Mouse (Mus musculus): ENCODE measurements around the gene Cst13. TPM values are rescaled to one million over a fixed set of nuclear protein-coding genes. Genes with fewer than 3 reads are reported as not detected.

Gene Cst13
- polyA plus RNA-seq, 1 experiment from 2014 or later, result not detected

DNA sequence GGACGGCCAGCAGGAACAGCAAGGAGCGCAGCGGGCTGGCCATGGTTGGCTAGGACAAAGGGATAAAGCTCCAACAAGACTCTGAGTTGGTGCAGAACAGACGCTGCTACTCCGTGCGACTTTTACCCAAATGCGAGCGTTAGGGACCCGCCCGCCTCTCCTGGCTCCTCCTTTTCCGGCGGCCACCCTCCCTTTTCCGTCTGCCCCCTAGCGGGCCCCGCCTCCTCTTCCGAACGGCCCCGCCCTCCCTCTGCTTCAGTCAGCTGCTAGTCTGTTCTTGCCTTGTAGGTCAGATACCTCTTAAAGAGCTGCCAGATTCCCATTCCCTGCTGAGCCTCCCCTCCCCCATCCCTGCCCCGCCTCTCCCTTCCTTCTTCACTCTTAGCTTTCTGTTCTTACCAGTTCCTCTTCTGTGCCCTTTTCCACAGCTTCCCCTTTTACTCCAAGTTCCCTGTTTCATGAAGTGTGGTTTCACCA, 55.5 kb downstream of the Cst13 start, which contains the start of gene Cst3:
Cst3 (minus strand) TSS at position 358 of the 477 bp plus-strand sequence.
- WGBS, result 0% methylated on average over 19 of the region's 19 CpGs
- Histone ChIP-seq H3K4me1 (peaks cover 68% of the 10 kb centered on the region), H3K27me3 (replicated peaks) (no peaks in the 10 kb centered on the region), H3K9ac (peak within 1 kb of the TSS; percentile 94), H3K36me3 (peaks cover 22% of the 10 kb centered on the region), H3K9me3 (no peaks in the 10 kb centered on the region), H3K4me3 (peak within 1 kb of the TSS; percentile 80), H3K27ac (replicated peaks) (peak within 1 kb of the TSS; percentile 95), H3K4me2 (peak within 1 kb of the TSS; percentile 82)
- ATAC-seq (ENCODE audit: extremely low read depth, insufficient number of reproducible peaks, low FRiP score, low TSS enrichment), result peak; percentile 84

DNA sequence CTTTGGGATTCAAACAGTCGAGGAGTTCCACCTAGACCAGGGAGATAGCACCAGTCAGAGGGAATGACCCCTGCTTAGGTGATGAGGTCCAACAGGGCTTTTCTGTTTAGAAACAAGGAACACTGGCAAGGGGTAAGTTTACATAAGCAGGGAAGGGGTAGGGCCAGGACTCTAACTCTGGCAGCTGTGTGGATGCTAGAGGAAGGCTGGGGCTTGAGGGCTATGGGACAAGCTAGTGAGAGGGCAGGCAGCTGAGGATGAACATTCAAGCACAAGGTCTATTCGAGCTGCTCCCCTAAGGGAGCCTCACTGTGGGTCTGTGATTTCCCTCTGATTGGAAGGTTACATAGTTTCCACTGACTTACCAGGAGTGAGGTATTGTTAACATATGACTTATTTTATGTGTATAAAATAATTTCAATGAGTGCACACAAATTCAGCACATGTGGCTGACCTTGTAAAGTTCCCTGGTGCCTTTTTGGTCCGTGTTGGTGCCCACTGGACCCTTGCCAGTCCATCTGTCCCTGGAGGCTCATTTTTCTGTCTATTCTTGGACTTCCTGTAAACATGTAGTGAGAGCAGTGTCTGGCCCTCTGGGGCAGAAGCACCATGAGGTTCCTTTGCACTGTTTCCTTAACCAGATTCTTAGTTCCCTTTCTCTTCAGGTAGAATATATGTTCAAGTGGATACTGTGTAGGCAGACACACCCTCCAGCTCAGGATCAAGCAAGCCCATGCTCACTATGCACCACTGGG, 57.3 kb downstream of the Cst13 start:
- ATAC-seq (ENCODE audit: extremely low read depth, insufficient number of reproducible peaks, low FRiP score, low TSS enrichment), result no peak
- peaks cover 5% of the 10 kb centered on the region for H3K36me3 ChIP-seq
- no peaks in the 10 kb centered on the region for H3K9me3 ChIP-seq
- peaks cover 64% of the 10 kb centered on the region for H3K4me1 ChIP-seq
- no peaks in the 10 kb centered on the region for H3K27me3 ChIP-seq (replicated peaks)
- no peak overlapping the region for H3K9ac ChIP-seq
- H3K4me3 ChIP-seq, result no peak overlapping the region
- peak overlapping the region; percentile 13 for H3K27ac ChIP-seq (replicated peaks)
- H3K4me2 ChIP-seq, result no peak overlapping the region
- 22% methylated on average over 3 of the region's 3 CpGs for WGBS

DNA sequence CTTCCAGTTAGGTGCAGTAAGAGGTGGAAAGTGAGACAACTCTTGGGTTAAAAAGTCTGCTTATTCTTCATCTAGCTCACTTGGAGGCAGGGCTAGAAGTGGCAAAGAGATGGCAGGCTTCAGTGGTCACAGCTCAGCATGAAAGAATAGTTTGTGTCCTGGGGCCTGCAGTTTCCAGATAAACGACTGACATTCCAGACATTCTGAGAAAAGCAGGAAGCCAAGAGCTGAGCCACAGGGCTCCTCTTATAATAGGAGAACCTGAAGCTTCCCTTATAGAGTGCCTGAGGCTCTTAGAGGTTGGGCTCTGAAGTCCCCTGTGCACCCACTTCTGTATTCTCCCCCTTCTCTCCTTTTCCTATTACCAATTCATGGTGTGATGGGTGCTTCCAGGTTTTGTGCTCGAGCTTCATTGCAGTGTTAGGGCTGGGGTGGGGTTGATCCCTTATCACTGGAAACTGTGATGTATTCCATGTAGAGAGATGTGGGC, 58.8 kb downstream of the Cst13 start:
- no peak for ATAC-seq (ENCODE audit: extremely low read depth, insufficient number of reproducible peaks, low FRiP score, low TSS enrichment)
- Histone ChIP-seq H3K9me3 (no peaks in the 10 kb centered on the region), H3K27ac (replicated peaks) (peak overlapping the region; percentile 41), H3K4me2 (no peak overlapping the region), H3K4me3 (no peak overlapping the region), H3K36me3 (no peaks in the 10 kb centered on the region), H3K4me1 (peaks cover 49% of the 10 kb centered on the region), H3K27me3 (replicated peaks) (no peaks in the 10 kb centered on the region), H3K9ac (no peak overlapping the region)
- 3% methylated on average over 2 of the region's 2 CpGs for WGBS

DNA sequence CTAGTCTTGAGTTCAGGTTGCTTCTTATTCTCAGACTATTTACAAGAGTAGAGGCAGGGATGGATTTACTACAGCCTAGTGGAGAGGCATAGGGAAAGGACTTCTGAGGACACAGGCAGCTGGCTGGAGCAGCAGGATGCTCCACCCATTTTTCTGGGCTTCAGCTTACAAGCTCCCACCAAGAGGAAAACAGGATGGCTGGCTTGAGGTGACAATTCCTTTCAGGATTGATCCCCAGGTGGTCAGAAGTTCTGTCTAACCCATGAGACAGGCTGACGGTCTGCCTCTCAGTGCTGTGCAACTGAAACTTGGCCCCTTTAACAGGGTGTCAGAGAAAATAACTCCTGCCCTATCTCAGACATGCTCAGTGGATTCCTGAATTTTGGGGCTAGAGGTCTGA, 59.3 kb downstream of the Cst13 start:
- Histone ChIP-seq H3K27me3 (replicated peaks) (no peaks in the 10 kb centered on the region), H3K4me2 (no peak overlapping the region), H3K9me3 (no peaks in the 10 kb centered on the region), H3K9ac (peak overlapping the region; percentile 38), H3K4me3 (no peak overlapping the region), H3K36me3 (no peaks in the 10 kb centered on the region), H3K27ac (replicated peaks) (peak overlapping the region; percentile 41), H3K4me1 (peaks cover 43% of the 10 kb centered on the region)
- 25% methylated on average over 1 of the region's 1 CpGs for WGBS
- ATAC-seq (ENCODE audit: extremely low read depth, insufficient number of reproducible peaks, low FRiP score, low TSS enrichment), result no peak

Other genes starting within 250 kb of the Cst13 start
- 50.4 and 55.5 TPM in 2 replicates for gene Nxt1, start 147.5 kb upstream of the Cst13 start, polyA plus RNA-seq (2015; fragmentation: Nextera tagmentation; extraction: Ambion mirVana)
- 13.1 and 13.2 TPM in 2 replicates for gene Gzf1, start 139.1 kb upstream of the Cst13 start, polyA plus RNA-seq (2015; fragmentation: Nextera tagmentation; extraction: Ambion mirVana)
- gene Napb, start 87.6 kb upstream of the Cst13 start, polyA plus RNA-seq (2015; fragmentation: Nextera tagmentation; extraction: Ambion mirVana), result 2.2 and 2.4 TPM in 2 replicates
- gene Cstl1, start 69.7 kb upstream of the Cst13 start, polyA plus RNA-seq (2015; fragmentation: Nextera tagmentation; extraction: Ambion mirVana), result not detected in 2 replicates
- not detected in 2 replicates for gene Cst11, start 48.6 kb upstream of the Cst13 start, polyA plus RNA-seq (2015; fragmentation: Nextera tagmentation; extraction: Ambion mirVana)
- not detected in 2 replicates for gene 8030411F24Rik, start 38.1 kb upstream of the Cst13 start, polyA plus RNA-seq (2015; fragmentation: Nextera tagmentation; extraction: Ambion mirVana)
- not detected in 2 replicates for gene Cst12, start 30.7 kb upstream of the Cst13 start, polyA plus RNA-seq (2015; fragmentation: Nextera tagmentation; extraction: Ambion mirVana)
- not detected in 2 replicates for gene Cst8, start 21.3 kb upstream of the Cst13 start, polyA plus RNA-seq (2015; fragmentation: Nextera tagmentation; extraction: Ambion mirVana)
- 3.3 and 3.9 TPM in 2 replicates for gene Cst9, start 15.1 kb downstream of the Cst13 start, polyA plus RNA-seq (2015; fragmentation: Nextera tagmentation; extraction: Ambion mirVana)
- 0.71 TPM in 1 of 2 replicates, not detected in the other for gene 9230104L09Rik, start 45.0 kb downstream of the Cst13 start, polyA plus RNA-seq (2015; fragmentation: Nextera tagmentation; extraction: Ambion mirVana)
- gene Cst3, start 55.6 kb downstream of the Cst13 start, polyA plus RNA-seq (2015; fragmentation: Nextera tagmentation; extraction: Ambion mirVana), result 753 and 907 TPM in 2 replicates
- gene Gm1330, start 183.2 kb downstream of the Cst13 start, polyA plus RNA-seq (2015; fragmentation: Nextera tagmentation; extraction: Ambion mirVana), result not detected in 2 replicates
- not detected in 2 replicates for gene Gm10750, start 197.2 kb downstream of the Cst13 start, polyA plus RNA-seq (2015; fragmentation: Nextera tagmentation; extraction: Ambion mirVana)

Data from heart, embryonic 13.5 days (tissue).